8 mouse cellular contexts compared by ENCODE assay signal in genomic region chr10:40348566-40349536, GRCm38 (mm10). TPM values are rescaled to one million over a fixed set of nuclear protein-coding genes. Genes with fewer than 3 reads are reported as not detected.
A peak's percentile ranks its signal among the peaks of the same experiment; 100 is the strongest.
DNase-seq lines count a peak whose midpoint lies in the region; ATAC-seq and TF ChIP-seq lines count a peak whose summit lies in the region.

No protein-coding gene starts in this region.

- peak overlapping the region; percentile 97 for H3K27ac ChIP-seq in forebrain, embryonic 12.5 days
- peak overlapping the region; percentile 97 for H3K27ac ChIP-seq in heart, postnatal 0 days (ENCODE audit: low read depth)
- peak overlapping the region; percentile 100 for H3K27ac ChIP-seq in liver, embryonic 16.5 days (ENCODE audit: low read length)
- peak overlapping the region; percentile 94 for H3K27ac ChIP-seq in neural tube, embryonic 13.5 days (replicated peaks)
- peak overlapping the region; percentile 99 for H3K27ac ChIP-seq in testis, adult 2 months (ENCODE audit: control insufficient read depth, insufficient read depth, low read depth, low read length)

- H3K4me2 ChIP-seq in forebrain, embryonic 12.5 days, result peak overlapping the region; percentile 66
- peak overlapping the region; percentile 72 for H3K4me2 ChIP-seq in heart, postnatal 0 days (ENCODE audit: low read depth, low read length)
- peak overlapping the region; percentile 89 for H3K4me2 ChIP-seq in liver, embryonic 16.5 days (ENCODE audit: low read depth, low read length)
- peak overlapping the region; percentile 73 for H3K4me2 ChIP-seq in neural tube, embryonic 13.5 days

- no peak for TF ChIP-seq EP300 in heart, postnatal 0 days (IDR thresholded peaks at IDR 0.05; ENCODE audit: low read depth)

- TF ChIP-seq CTCF in E14TG2a.4 (conservative IDR thresholded peaks at IDR 0.05; ENCODE audit: low read length), result no peak
- no peak for TF ChIP-seq CTCF in heart, postnatal 0 days (IDR thresholded peaks at IDR 0.05; ENCODE audit: low read depth)
- TF ChIP-seq CTCF in testis, adult 2 months (IDR thresholded peaks at IDR 0.05; ENCODE audit: control insufficient read depth, insufficient read depth, insufficient replicate concordance, low read depth, low read length), result no peak

- under 1% methylated on average over 63 of the region's 76 CpGs for WGBS in forebrain, embryonic 12.5 days
- WGBS in heart, postnatal 0 days, result under 1% methylated on average over 76 of the region's 76 CpGs
- WGBS in liver, embryonic 16.5 days (ENCODE audit: insufficient replicate concordance), result under 1% methylated on average over 69 of the region's 76 CpGs
- under 1% methylated on average over 75 of the region's 76 CpGs for WGBS in neural tube, embryonic 13.5 days

- peak; percentile 99 for DNase-seq in c-Kit-positive CD71-positive TER-119-positive erythroid progenitor cells, embryonic 14.5 days (ENCODE audit: low spot score)
- peak; percentile 100 for DNase-seq in heart, postnatal 0 days (ENCODE audit: low spot score)
- peak; percentile 96 to 98 for DNase-seq in kidney, postnatal 4 days

- H3K27me3 ChIP-seq in E14TG2a.4 (ENCODE audit: insufficient read depth, low read length), result no peaks in the 10 kb centered on the region
- no peaks in the 10 kb centered on the region for H3K27me3 ChIP-seq in forebrain, embryonic 12.5 days
- H3K27me3 ChIP-seq in heart, postnatal 0 days (ENCODE audit: control insufficient read depth, insufficient read depth, low read length), result no peaks in the 10 kb centered on the region
- H3K27me3 ChIP-seq in liver, embryonic 16.5 days (ENCODE audit: control insufficient read depth, insufficient read depth, low read depth, low read length), result no peaks in the 10 kb centered on the region
- H3K27me3 ChIP-seq in neural tube, embryonic 13.5 days, result no peaks in the 10 kb centered on the region
- H3K27me3 ChIP-seq in testis, adult 2 months (ENCODE audit: control insufficient read depth, insufficient read depth, low read length), result no peaks in the 10 kb centered on the region

- 0 out of 2 replicates have a peak, but pooled peaks cover 3% of the 10 kb centered on the region for H3K36me3 ChIP-seq in E14TG2a.4 (ENCODE audit: insufficient read depth, low read length)
- no peaks in the 10 kb centered on the region for H3K36me3 ChIP-seq in forebrain, embryonic 12.5 days (replicated peaks)
- no peaks in the 10 kb centered on the region for H3K36me3 ChIP-seq in heart, postnatal 0 days (replicated peaks; ENCODE audit: control insufficient read depth, insufficient read depth, low read length)
- H3K36me3 ChIP-seq in liver, embryonic 16.5 days (ENCODE audit: control insufficient read depth, insufficient read depth), result no peaks in the 10 kb centered on the region
- H3K36me3 ChIP-seq in neural tube, embryonic 13.5 days, result no peaks in the 10 kb centered on the region
- no peaks in the 10 kb centered on the region for H3K36me3 ChIP-seq in testis, adult 2 months (ENCODE audit: control insufficient read depth, insufficient read depth, low read length)

- TF ChIP-seq POLR2A in testis, adult 2 months (IDR thresholded peaks at IDR 0.05; ENCODE audit: control insufficient read depth, low read depth, low read length), result peak; percentile 49

- peak overlapping the region; percentile 85 for H3K9ac ChIP-seq in forebrain, embryonic 12.5 days
- H3K9ac ChIP-seq in heart, postnatal 0 days (replicated peaks; ENCODE audit: low read depth, low read length), result peak overlapping the region; percentile 91
- peak overlapping the region; percentile 96 for H3K9ac ChIP-seq in liver, embryonic 16.5 days (ENCODE audit: low read depth, low read length)
- H3K9ac ChIP-seq in neural tube, embryonic 13.5 days, result peak overlapping the region; percentile 88

- H3K4me1 ChIP-seq in E14TG2a.4 (replicated peaks; ENCODE audit: low read depth, low read length), result peaks cover 35% of the 10 kb centered on the region
- H3K4me1 ChIP-seq in forebrain, embryonic 12.5 days, result peaks cover 21% of the 10 kb centered on the region
- no peaks in the 10 kb centered on the region for H3K4me1 ChIP-seq in heart, postnatal 0 days (ENCODE audit: control insufficient read depth, insufficient read depth)
- peaks cover 19% of the 10 kb centered on the region for H3K4me1 ChIP-seq in liver, embryonic 16.5 days (ENCODE audit: control insufficient read depth, low read depth, low read length)
- peaks cover 33% of the 10 kb centered on the region for H3K4me1 ChIP-seq in neural tube, embryonic 13.5 days (replicated peaks)
- H3K4me1 ChIP-seq in testis, adult 2 months (ENCODE audit: control insufficient read depth, insufficient read depth, low read length), result peaks cover 8% of the 10 kb centered on the region

- H3K9me3 ChIP-seq in E14TG2a.4 (ENCODE audit: low read length), result no peaks in the 10 kb centered on the region
- H3K9me3 ChIP-seq in forebrain, embryonic 12.5 days, result no peaks in the 10 kb centered on the region
- no peaks in the 10 kb centered on the region for H3K9me3 ChIP-seq in heart, postnatal 0 days (replicated peaks; ENCODE audit: control insufficient read depth, low read length)
- H3K9me3 ChIP-seq in liver, embryonic 16.5 days (replicated peaks; ENCODE audit: control insufficient read depth, low read length), result no peaks in the 10 kb centered on the region
- no peaks in the 10 kb centered on the region for H3K9me3 ChIP-seq in neural tube, embryonic 13.5 days

- peak; percentile 98 for ATAC-seq in forebrain, embryonic 12.5 days (ENCODE audit: low FRiP score)
- peak; percentile 98 for ATAC-seq in heart, postnatal 0 days (ENCODE audit: insufficient read depth, low read depth)
- ATAC-seq in liver, embryonic 16.5 days (ENCODE audit: low read depth), result peak; percentile 95
- ATAC-seq in neural tube, embryonic 13.5 days (ENCODE audit: low read depth), result peak; percentile 99

- H3K4me3 ChIP-seq in E14TG2a.4 (replicated peaks; ENCODE audit: low read length), result peak overlapping the region; percentile 99
- H3K4me3 ChIP-seq in forebrain, embryonic 12.5 days (replicated peaks), result peak overlapping the region; percentile 92
- H3K4me3 ChIP-seq in heart, postnatal 0 days (ENCODE audit: low read depth, low read length), result peak overlapping the region; percentile 90
- peak overlapping the region; percentile 97 for H3K4me3 ChIP-seq in liver, embryonic 16.5 days (ENCODE audit: low read depth, low read length)
- H3K4me3 ChIP-seq in neural tube, embryonic 13.5 days, result peak overlapping the region; percentile 90
- H3K4me3 ChIP-seq in testis, adult 2 months (ENCODE audit: control insufficient read depth, low read depth, low read length), result peak overlapping the region; percentile 99

RNA-seq across cellular contexts. Expression of gene Cdk19, which starts 9.5 kb away (rescaled TPM):
- 12.5 and 12.9 TPM in 2 replicates for polyA plus RNA-seq in forebrain, embryonic 12.5 days (2016; fragmentation: Nextera tagmentation; extraction: Ambion mirVana)
- 7.3 and 11.6 TPM in 2 replicates for total RNA-seq in heart, postnatal 0 days (2014; rRNA removed; ENCODE audit: low replicate concordance)
- 3.1 and 3.7 TPM in 2 replicates for polyA plus RNA-seq in heart, postnatal 0 days (2015; fragmentation: Nextera tagmentation; extraction: Ambion mirVana)
- polyA plus RNA-seq in liver, embryonic 16.5 days (2015; fragmentation: Nextera tagmentation; extraction: Ambion mirVana), result 2.7 and 3.1 TPM in 2 replicates
- polyA plus RNA-seq in neural tube, embryonic 13.5 days (2015; fragmentation: Nextera tagmentation; extraction: Ambion mirVana), result 11.1 and 12.5 TPM in 2 replicates
- 13.3 and 14.3 TPM in 2 replicates for polyA plus RNA-seq in testis, adult 2 months (2012; rRNA removed)

RNA-seq across cellular contexts. Expression of gene Amd1, which starts 46.9 kb away (rescaled TPM):
- polyA plus RNA-seq in forebrain, embryonic 12.5 days (2016; fragmentation: Nextera tagmentation; extraction: Ambion mirVana), result 71.3 and 73.4 TPM in 2 replicates
- 38.9 and 48.5 TPM in 2 replicates for total RNA-seq in heart, postnatal 0 days (2014; rRNA removed; ENCODE audit: low replicate concordance)
- polyA plus RNA-seq in heart, postnatal 0 days (2015; fragmentation: Nextera tagmentation; extraction: Ambion mirVana), result 23.1 and 25.8 TPM in 2 replicates
- 33.5 and 37.6 TPM in 2 replicates for polyA plus RNA-seq in liver, embryonic 16.5 days (2015; fragmentation: Nextera tagmentation; extraction: Ambion mirVana)
- 40.6 and 44.4 TPM in 2 replicates for polyA plus RNA-seq in neural tube, embryonic 13.5 days (2015; fragmentation: Nextera tagmentation; extraction: Ambion mirVana)
- polyA plus RNA-seq in testis, adult 2 months (2012; rRNA removed), result 17.9 and 18.8 TPM in 2 replicates

Comparison
In these comparisons a context has a peak if more than half of its experiments do, and no peak if none do; other contexts are left out.
1. Peak in every context shown above with its lines: DNase-seq, ATAC-seq, H3K4me3 ChIP-seq and H3K27ac ChIP-seq.